Mouse (Mus musculus) ES-E14 (cell line): ENCODE measurements around the gene Tmem109. TPM values are rescaled to one million over a fixed set of nuclear protein-coding genes. Genes with fewer than 3 reads are reported as not detected.

Experiments used
- DNase-seq: peaks from one replicate; pipeline ENCODE4 v3.0.0-alpha.2; 2013; ENCODE audit warnings: low read depth, low spot score
- H3K27ac ChIP-seq: 2 replicates; pipeline ENCODE4 v1.5.1; 2012; ENCODE audit warnings: low read depth, mild to moderate bottlenecking, low read length, moderate library complexity, mixed read lengths; ENCODE audit not compliant: poor library complexity, insufficient read depth, severe bottlenecking
- H3K36me3 ChIP-seq: 2 replicates; pipeline ENCODE4 v1.6.1; 2012; ENCODE audit warnings: mild to moderate bottlenecking, low read length, moderate library complexity, mixed read lengths; ENCODE audit not compliant: control insufficient read depth, poor library complexity, insufficient read depth, severe bottlenecking
- H3K4me1 ChIP-seq, 2 experiments: fragments of 150-350 bp in 1 of 2; sonication (generic) in 1 of 2; 2 replicates each; pipeline ENCODE4 v1.6.1; 2012; ENCODE audit warnings: low read length in 2 of 2, mild to moderate bottlenecking in 1 of 2, mixed read lengths in 1 of 2; ENCODE audit not compliant: control insufficient read depth in 2 of 2, insufficient read depth in 2 of 2, poor library complexity in 1 of 2
- H3K4me3 ChIP-seq, 2 experiments: fragments of 150-350 bp in 1 of 2; sonication (generic) in 1 of 2; 2 replicates each; pipeline ENCODE4 v1.5.1; 2012; ENCODE audit warnings: low read length in 2 of 2, low read depth in 1 of 2, mild to moderate bottlenecking in 1 of 2, mixed read lengths in 1 of 2; ENCODE audit not compliant: insufficient read depth in 1 of 2, poor library complexity in 1 of 2, severe bottlenecking in 1 of 2
- H3K9ac ChIP-seq: 2 replicates; pipeline ENCODE4 v1.6.1; 2012; ENCODE audit warnings: low read depth, mild to moderate bottlenecking, low read length, mixed read lengths; ENCODE audit not compliant: poor library complexity, insufficient read depth, severe bottlenecking
- H3K9me3 ChIP-seq: fragments of 150-350 bp; sonication (generic); 2 replicates; pipeline ENCODE4 v1.6.1; 2012; ENCODE audit warnings: low read depth, mild to moderate bottlenecking, low read length; ENCODE audit not compliant: control insufficient read depth, insufficient read depth
- CHD2 ChIP-seq: IDR thresholded peaks from 2 replicates; pipeline ENCODE4 v1.6.1; 2014; ENCODE audit warnings: mild to moderate bottlenecking, low read depth, low read length, inconsistent platforms
- HCFC1 ChIP-seq: IDR thresholded peaks from 2 replicates; pipeline ENCODE4 v1.6.1; 2012; ENCODE audit warnings: low read length, inconsistent platforms, borderline replicate concordance; ENCODE audit not compliant: insufficient read depth
- MAFK ChIP-seq: IDR thresholded peaks from 2 replicates; pipeline ENCODE4 v1.6.1; 2014; ENCODE audit warnings: mild to moderate bottlenecking, low read depth, low read length, inconsistent platforms; ENCODE audit not compliant: insufficient read depth
- ZC3H11A ChIP-seq: IDR thresholded peaks from 2 replicates; pipeline ENCODE4 v1.6.1; 2012; ENCODE audit warnings: low read depth, mild to moderate bottlenecking, inconsistent platforms, low read length, borderline replicate concordance
- ZNF384 ChIP-seq: IDR thresholded peaks from 2 replicates; pipeline ENCODE4 v1.6.1; 2012; ENCODE audit warnings: low read depth, low read length, inconsistent platforms
- in situ Hi-C, 2 experiments: fragments of 600-800 bp; cut with MboI; formaldehyde crosslinking; loops; one replicate each; pipeline ENCODE4 v1.15.1; 2025; ENCODE audit warnings: low sequenced_read_pairs in 2 of 2, inconsistent platforms in 1 of 2; ENCODE audit not compliant: unreplicated experiment in 2 of 2
- total RNA-seq: library from RNA; depleted of rRNA; stranded (reverse); fragments of 300-350 nt; gene quantifications from 2 replicates; pipeline ENCODE4 v1.2.3, GENCODE M21; 2012

Gene Tmem109
- total RNA-seq, 1 experiment: 25.3 TPM

DNA sequence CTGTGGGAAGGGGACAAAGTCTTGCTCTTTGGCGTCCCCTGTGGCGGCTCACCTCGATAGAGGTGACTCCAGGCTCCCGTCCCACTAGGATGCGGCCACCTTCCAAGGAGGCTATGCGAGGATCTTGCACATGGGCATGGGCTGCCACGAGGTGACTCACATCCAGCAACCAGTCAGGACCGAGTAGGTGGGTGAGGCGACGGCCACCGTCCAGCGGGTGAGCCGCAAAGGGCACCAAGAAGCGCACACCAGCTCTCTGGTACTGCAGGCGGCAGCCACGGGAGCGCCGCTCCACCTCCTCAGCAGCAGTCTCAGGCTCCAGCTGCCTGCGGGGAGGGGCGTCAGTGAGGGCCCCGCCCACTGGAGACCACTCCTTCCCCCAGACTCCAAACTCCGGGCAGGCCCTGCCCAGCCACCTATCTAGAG is 21.7 kb downstream of the Tmem109 start:
- H3K4me3 ChIP-seq: peak overlapping the region; percentile 61 to 76
- H3K36me3 ChIP-seq: peaks cover 27% of the 10 kb centered on the region; the same call in 1 of the 2 replicates
- in situ Hi-C loops: no loop called here
- no peaks in the 10 kb centered on the region for H3K9me3 ChIP-seq
- H3K27ac ChIP-seq: no peak overlapping the region
- DNase-seq: peak; percentile 63
- H3K9ac ChIP-seq: peak overlapping the region; percentile 54; the same call in 1 of the 2 replicates
- H3K4me1 ChIP-seq: peaks cover 0 to 2% of the 10 kb centered on the region in 2 experiments; a peak in 2 of 4 replicates
- TF ChIP-seq HCFC1 (no peak), ZNF384 (no peak), ZC3H11A (no peak), CHD2 (no peak), MAFK (no peak)

DNA sequence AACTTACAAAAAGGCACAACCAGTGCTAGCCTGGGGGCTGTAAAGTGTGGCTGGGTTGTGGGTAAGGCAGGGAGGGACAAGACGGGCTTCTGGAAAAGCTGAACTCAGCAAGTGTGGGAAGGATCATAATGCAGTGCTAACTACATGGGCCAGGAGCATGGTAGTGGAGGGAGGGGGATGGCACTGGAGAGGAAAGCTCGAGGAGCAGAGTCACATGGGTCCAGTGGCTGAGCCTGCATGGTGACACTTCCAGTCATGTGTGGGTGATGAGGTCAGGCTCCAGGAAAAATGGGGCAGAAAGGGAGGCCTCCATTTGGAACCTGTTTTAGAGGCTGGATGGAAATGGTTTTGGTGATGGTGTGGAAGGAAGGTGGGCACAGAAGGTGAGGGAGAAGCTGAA is 25.3 kb downstream of the Tmem109 start:
- TF ChIP-seq CHD2: no peak
- TF ChIP-seq MAFK: no peak
- no peak for TF ChIP-seq ZC3H11A
- no peak overlapping the region for H3K9ac ChIP-seq
- no peak overlapping the region for H3K4me3 ChIP-seq
- peaks cover 18% of the 10 kb centered on the region; the same call in 1 of the 2 replicates for H3K36me3 ChIP-seq
- DNase-seq: no peak
- H3K4me1 ChIP-seq: peaks cover 0 to 2% of the 10 kb centered on the region in 2 experiments; a peak in 2 of 4 replicates
- H3K27ac ChIP-seq: no peak overlapping the region
- in situ Hi-C loops: no loop called here
- no peaks in the 10 kb centered on the region for H3K9me3 ChIP-seq

DNA sequence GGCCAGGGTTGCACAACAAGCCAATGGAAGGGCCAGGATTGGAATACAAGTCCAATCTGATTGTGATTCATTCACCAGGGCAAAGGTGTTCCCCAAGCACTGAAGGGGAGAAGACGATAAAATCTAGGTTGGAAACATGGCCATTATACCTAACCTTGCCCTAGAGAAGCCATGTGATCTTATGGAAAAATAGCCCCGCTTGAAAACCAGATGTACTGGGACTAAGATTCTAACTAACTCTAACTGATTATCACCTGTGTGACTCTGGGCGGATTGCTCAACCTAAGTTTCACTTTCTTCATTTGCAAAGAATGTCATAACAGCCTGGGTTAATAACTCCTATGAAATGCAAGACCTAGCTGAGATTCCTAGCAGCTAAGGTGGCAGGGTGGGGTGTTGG is 26.4 kb downstream of the Tmem109 start:
- Histone ChIP-seq H3K27ac (no peak overlapping the region), H3K4me1 (peaks cover 0 to 2% of the 10 kb centered on the region in 2 experiments; a peak in 2 of 4 replicates), H3K36me3 (peaks cover 17% of the 10 kb centered on the region; the same call in 1 of the 2 replicates), H3K4me3 (no peak overlapping the region), H3K9me3 (no peaks in the 10 kb centered on the region), H3K9ac (no peak overlapping the region)
- no peak for DNase-seq
- in situ Hi-C loops: no loop called here
- TF ChIP-seq MAFK: no peak
- TF ChIP-seq HCFC1: no peak
- no peak for TF ChIP-seq ZC3H11A
- TF ChIP-seq ZNF384: no peak
- TF ChIP-seq CHD2: no peak

DNA sequence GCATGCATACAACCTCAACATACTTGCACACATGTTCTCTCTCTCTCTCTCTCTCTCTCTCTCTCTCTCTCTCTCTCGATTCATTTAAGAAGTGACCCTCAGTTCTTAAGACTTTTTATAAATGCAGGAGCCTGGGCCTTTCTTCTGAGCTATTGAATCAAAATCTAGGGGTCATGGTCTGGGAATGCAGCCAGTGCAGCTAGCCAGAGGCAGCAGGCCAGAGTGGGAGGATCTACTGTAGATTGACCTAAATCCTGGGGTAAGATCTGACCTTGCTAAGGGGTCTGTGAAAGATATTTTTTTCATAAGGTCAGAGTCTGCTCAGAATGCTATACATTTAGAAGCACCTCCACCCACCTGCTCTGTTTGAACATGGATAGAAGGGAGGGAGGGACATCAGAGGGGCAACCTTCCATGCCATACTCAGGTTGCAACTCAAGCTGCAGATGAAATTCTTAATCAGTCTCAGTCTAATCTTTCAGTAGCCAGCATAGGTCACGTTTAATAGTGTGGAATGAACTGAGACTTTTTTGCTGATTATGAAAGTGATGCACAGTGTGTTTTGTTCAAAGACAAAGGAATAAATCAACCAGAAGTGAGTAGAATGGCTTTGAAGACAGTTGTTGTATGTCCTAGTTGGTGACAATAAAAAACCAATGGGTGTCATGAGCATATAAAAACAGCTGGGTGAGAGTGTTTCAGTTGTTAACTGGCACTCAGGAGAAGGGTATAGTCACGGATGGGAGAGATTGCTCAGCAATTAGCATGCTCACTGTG is 34.3 kb downstream of the Tmem109 start:
- H3K9ac ChIP-seq: no peak overlapping the region
- H3K4me3 ChIP-seq: no peak overlapping the region
- no peak overlapping the region for H3K27ac ChIP-seq
- no peaks in the 10 kb centered on the region; a peak in 1 of 4 replicates for H3K4me1 ChIP-seq
- in situ Hi-C loops: no loop called here
- H3K36me3 ChIP-seq: no peaks in the 10 kb centered on the region
- no peaks in the 10 kb centered on the region for H3K9me3 ChIP-seq
- TF ChIP-seq ZNF384: no peak
- no peak for TF ChIP-seq HCFC1
- no peak for TF ChIP-seq MAFK
- TF ChIP-seq ZC3H11A: no peak
- no peak for TF ChIP-seq CHD2
- no peak for DNase-seq
